Mouse (Mus musculus) gastrocnemius, postnatal 4 days (tissue): ENCODE data around the gene Ptpn11. TPM values are rescaled to one million over a fixed set of nuclear protein-coding genes. Genes with fewer than 3 reads are reported as not detected.
"Not testable (repeated sequence)": the region's sequence is repeated elsewhere in the genome, so short reads cannot be mapped to it uniquely, and the experiment has no call there.

Experiments used
- DNase-seq, 2 experiments: peaks; one replicate each; pipeline ENCODE4 v3.0.0; 2021 to 2022; ENCODE audit warnings: low spot score in 2 of 2, mixed read lengths in 2 of 2
- total RNA-seq, 2 experiments: library from RNA; stranded (reverse); gene quantifications; 2 replicates each; pipeline ENCODE4 v1.2.3; 2021

The Ptpn11 gene
- total RNA-seq, 2 experiments from 2014 or later: 82.3 to 85.0 TPM

- peak; percentile 40 to 64 for DNase-seq
These were observed 24.4 kb upstream of the Ptpn11 start for GRCm38 (mm10) chr5:121215380-121216125.

DNA sequence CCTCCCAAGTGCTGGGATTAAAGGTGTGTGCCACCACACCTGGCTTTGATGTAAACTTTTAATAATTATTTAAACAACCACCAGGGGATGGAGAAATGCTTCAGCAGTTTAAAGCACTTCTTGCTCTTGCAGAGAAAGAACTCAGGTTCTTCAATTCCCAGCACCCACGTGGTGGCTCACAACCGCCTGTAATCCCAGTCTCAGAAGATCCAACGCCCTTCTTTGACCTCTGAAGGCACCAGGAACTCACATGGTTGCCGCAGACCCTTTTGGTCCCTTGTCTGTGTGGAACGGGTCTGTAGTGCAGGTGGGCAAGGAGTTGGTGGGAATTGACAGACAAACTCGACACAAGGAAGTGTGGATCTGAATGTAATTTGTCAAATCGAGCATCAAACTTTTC, 23.5 kb upstream of the Ptpn11 start:
- no peak for DNase-seq

- no peak for DNase-seq
These were observed 20.9 kb upstream of the Ptpn11 start for GRCm38 (mm10) chr5:121212108-121212507.

- no peak for DNase-seq
These were observed 19.4 kb upstream of the Ptpn11 start for GRCm38 (mm10) chr5:121210601-121210924.

DNA sequence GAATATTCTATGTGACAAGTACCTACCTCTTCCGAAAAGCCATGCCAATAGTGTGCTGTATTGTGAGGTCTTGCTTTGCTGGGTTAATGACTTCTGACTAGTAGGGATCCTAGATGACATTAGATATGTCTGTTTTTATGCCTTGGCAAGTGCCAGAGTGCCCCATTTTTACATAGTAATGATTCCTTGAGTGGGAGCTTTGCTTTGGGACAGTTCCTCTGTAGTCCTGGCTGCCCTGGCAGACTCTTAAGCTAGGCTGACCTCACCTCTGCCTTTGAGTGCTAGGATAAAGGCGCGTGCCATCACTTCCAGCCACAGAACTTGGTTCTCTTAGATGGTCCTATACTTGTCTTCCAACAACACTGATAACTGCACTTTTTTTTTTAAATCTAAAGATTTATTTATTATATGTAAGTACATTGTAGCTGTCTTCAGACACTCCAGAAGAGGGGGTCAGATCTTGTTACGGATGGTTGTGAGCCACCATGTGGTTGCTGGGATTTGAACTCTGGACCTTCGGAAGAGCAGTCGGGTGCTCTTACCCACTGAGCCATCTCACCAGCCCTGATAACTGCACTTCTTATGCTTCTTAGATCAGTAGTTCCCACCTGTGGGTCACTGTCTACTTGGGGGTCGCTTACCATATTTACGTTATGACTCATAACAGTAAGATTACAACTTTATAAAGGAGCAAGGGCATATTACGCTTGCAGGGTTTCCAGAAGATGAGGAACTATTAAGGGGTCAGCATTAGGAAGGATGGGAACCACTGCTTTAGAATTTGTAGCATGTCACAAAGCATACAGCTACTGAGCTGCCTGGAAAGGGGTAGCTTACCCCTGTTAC, 18.8 kb upstream of the Ptpn11 start:
- DNase-seq: no peak

DNA sequence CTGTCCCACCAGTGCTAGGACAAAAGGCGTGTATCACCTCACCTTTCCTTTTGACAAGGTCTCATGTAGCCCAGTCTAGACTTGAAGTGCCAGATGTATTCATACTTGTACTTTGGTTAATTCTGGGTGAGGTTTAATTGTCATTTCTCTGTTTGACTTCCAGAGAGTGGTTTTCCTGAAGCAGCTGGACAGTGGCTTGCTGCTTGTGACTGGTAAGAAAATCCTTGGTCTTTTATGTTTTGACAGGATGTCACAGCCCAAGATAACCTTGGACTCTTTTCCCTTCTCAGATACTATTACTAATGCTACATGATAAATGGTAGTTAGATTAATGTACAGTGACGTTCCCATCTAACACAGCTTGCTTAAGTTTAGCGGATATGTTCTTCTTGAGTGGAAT, 15.8 kb upstream of the Ptpn11 start:
- no peak for DNase-seq

DNA sequence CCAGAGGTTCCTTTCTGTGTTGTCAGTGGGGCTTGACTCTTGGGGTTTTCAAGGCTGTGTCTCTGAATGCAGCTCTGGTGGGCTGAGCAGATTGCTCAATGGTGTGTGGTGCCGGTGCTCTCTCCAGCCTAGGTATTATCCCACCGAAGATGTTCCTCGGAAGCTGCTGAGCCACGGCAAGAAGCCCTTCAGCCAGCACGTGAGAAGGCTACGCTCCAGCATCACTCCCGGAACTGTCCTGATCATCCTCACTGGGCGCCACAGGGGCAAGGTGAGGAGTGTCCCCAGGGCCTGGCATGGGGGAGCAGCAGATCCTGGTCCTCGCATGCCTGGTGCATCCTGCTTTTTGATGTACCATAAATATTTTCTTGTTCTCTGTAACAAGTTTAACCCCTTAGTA, 15.3 kb upstream of the Ptpn11 start:
- DNase-seq: no peak

GRCm38 (mm10) chr5:121205537-121206130, 14.4 kb upstream of the Ptpn11 start:
- not testable (repeated sequence) for DNase-seq

DNA sequence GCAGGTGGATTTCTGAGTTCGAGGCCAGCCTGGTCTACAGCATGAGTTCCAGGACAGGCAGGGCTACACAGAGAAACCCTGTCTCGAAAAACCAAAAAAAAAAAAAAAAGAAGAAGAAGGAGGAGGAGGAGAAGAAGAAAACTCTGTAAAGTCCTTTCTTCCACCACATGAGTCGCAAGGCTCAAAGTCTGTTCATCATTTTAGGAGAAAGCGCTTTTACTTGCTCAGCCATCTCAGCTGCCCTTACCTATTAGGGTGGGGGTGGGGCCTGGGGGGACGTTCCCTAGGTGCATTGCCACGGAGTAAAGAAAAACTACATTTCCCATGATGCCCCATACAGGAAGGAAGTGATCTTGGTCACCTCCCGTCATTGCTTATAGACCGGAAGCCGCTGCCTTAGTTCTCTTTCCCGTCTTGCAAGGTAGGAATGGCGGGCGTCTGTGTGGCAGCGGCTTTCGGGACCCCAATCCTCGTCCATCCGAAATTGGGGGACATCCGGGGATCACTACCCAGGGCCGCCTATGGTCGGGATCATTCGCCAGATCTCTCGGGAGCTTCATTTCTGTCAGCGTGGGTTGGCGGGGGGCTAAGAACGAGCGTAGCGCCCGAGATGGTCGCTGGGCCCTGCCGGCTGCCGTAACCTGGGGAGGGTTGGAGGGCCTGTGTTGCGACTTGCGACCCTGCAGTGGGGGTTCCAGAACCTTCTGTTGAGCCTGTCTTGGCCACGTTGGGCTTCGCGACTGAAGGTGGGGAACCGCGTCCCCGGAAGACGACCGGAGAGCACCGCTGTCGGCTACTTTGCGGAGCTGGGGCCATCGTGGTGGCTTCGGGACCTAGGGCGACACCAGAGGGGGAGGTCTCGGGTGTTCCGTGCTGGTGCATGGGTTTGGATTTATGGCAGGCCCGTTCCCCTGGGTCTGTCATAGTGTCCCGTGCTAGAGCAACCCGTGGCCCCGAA, 13.2 kb upstream of the Ptpn11 start, which contains the start of gene Rpl6:
Rpl6 (plus strand) TSS at position 350 of the 958 bp plus-strand sequence.
- peak; percentile 42 to 72 for DNase-seq

DNA sequence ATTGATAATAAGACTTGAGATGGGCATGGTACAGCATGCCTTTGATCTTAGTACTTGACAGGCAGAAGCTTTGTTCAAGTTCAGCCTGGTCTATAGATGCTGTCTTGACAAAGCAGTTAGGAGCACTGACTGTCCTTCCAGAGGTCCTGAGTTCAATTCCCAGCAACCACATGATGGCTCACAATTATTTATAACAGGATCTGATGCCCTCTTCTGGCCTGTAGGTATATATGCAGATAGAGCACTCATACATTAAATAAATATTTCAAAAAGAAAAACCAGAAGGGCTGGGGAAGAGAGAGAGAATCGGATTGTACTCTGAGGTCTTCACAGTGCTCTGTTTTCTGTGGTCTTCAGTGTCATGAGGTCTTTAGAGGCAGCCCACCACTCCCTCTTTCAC, 11.3 kb upstream of the Ptpn11 start:
- no peak for DNase-seq

GRCm38 (mm10) chr5:121201739-121202138, 10.5 kb upstream of the Ptpn11 start:
- DNase-seq: no peak

DNA sequence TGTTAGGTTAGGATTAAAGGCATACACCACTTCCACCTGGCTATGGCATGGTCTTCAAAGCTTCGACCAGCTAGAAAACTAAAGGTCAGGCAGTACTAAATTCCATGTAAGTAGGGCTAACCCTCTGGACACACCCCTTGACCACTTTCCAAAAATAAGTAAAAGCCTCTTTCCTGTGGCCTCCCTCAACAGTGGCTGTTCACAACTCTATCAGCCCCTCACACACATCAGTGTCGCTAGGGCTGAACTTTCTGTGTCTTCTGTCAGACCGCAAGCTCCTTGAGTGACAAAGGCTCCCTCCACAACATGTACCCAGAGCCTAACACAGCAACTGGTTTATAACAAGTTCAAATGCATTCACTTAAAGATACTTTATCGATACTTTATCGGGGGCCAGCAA, 7.2 kb upstream of the Ptpn11 start:
- DNase-seq: no peak

DNA sequence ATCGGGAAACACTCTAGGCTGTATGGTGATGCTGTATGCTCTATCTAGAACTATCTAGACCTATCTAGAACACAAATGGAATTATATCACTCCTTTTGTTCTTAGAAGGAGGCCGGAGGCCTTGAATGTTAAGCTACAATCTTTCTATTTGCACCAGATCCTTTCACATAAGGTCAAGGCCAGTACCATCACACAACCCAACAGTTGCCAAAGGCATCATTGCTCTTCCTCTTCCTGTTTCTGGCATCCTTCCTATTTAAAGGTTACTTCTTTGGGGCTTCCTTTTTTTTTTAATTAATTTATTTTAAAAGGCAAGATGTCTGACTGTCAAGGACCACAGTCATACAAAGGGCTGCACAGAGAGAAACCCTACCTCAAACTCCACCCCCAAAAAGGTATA, 6.1 kb upstream of the Ptpn11 start:
- DNase-seq: no peak

GRCm38 (mm10) chr5:121196764-121197163, 5.6 kb upstream of the Ptpn11 start:
- no peak for DNase-seq

DNA sequence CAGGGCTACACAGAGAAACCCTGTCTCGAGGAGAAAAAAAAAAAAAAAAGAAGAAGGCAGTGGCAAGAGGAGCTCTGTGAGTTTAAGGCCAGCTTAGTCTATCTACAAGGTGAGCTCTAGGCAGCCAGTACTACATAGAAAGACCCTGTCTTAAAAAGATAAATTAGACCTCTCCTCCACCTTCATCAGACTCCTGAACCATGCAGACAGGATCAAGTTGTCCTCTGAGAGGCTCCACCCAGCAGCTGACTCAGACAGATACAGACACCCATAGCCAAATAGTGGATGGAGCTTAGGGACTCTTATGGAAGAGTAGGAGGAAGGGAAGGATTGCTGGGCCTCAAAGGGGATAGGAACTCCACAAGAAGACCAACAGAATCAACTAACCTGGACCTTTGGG, 3.0 kb upstream of the Ptpn11 start:
- DNase-seq: no peak

DNA sequence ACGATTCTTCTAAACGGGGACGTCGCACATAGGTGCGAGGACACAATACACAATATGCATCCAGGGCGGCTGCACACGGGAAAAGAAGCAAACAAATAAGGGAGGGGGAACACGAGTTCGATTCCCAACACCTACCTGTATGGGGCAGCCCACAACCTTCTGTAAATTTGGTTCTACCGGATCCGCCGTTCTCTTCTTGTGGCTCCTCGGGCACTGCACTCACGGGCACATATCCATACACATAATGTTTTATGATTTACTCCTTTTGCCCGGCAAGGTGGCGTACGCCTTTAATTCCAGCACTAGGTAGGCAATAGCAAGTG, 348 bp upstream of the Ptpn11 start:
- DNase-seq: no peak

DNA sequence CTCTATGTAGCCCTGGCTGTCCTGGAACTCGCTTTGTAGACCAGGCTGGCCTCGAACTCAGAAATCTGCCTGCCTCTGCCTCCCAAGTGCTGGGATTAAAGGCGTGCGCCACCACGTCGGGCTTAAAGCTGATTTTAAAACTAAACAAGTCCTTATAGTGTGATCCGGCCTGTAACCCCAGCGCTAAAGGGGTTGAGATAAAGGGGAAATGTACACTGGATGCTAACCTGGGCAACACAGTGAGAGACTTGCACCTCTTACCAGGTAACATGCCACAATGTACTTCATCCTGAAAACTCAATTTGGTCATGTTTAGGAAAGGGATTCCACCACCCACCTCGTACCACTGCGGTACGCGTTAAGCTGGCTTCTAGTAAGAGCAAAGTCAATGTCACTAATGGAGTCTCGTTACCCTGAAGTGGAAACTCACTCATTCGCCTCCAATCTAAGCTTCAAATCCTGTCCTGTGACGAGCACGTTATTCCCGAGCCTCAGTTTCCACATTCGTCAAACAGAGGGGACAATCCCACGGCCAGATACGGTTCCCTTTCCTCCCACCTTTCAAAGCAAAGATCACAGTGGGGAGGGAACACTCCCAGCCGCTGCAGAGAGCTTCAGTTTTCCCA, 874 bp downstream of the Ptpn11 start:
- no peak for DNase-seq

- no peak for DNase-seq
These were observed 2.0 kb downstream of the Ptpn11 start for GRCm38 (mm10) chr5:121189182-121189581.

DNA sequence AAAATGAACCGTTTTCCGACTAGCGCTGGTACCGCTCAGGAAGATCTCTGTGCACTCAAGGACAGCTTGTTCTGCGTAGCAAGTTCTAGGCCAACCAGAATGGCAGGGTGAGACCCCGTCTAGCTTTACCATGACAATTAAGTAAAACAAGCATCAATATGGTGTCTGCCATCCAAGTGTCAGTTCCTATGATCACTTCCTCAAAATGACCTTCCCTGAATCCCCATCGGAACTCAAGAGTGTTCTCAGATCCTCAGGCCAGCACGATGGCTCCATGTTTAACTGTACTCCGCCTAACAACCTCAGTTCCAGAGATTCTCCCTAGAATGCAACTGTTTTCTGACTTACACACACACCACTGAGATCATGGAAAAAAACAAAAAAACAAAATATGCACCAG, 2.9 kb downstream of the Ptpn11 start:
- no peak for DNase-seq

- no peak for DNase-seq
These were observed 3.6 kb downstream of the Ptpn11 start for GRCm38 (mm10) chr5:121187580-121188001.
